ENCODE assay signal across 8 mouse cellular contexts in genomic region chr2:94405397-94406082, GRCm38 (mm10). TPM values are rescaled to one million over a fixed set of nuclear protein-coding genes. Genes with fewer than 3 reads are reported as not detected.
DNase-seq lines count a peak whose midpoint lies in the region; ATAC-seq lines count a peak whose summit lies in the region.

No protein-coding gene starts in this region.

- peak overlapping the region; percentile 93 for H3K4me3 ChIP-seq in liver, embryonic 15.5 days (replicated peaks)
- peak overlapping the region; percentile 93 for H3K4me3 ChIP-seq in neural tube, embryonic 12.5 days

- DNase-seq in cerebellum, adult 9-10 months, result peak; percentile 58
- DNase-seq in cerebellum, postnatal 10 days, result no peak
- peak; percentile 75 for DNase-seq in 416B (ENCODE audit: low read depth)
- peak; percentile 24 for DNase-seq in c-Kit-positive CD71-positive TER-119-negative erythroid progenitor cells, embryonic 14.5 days (ENCODE audit: low read depth)
- DNase-seq in gastrocnemius, postnatal 10 days, result no peak

- peak overlapping the region; percentile 93 for H3K9ac ChIP-seq in liver, embryonic 15.5 days
- H3K9ac ChIP-seq in neural tube, embryonic 12.5 days, result peak overlapping the region; percentile 86

- H3K9me3 ChIP-seq in liver, embryonic 15.5 days (replicated peaks), result no peaks in the 10 kb centered on the region
- H3K9me3 ChIP-seq in neural tube, embryonic 12.5 days, result no peaks in the 10 kb centered on the region

- H3K4me2 ChIP-seq in liver, embryonic 15.5 days, result peak overlapping the region; percentile 84
- H3K4me2 ChIP-seq in neural tube, embryonic 12.5 days (replicated peaks), result peak overlapping the region; percentile 82

- peaks cover 44% of the 10 kb centered on the region for H3K4me1 ChIP-seq in liver, embryonic 15.5 days (replicated peaks)
- H3K4me1 ChIP-seq in neural tube, embryonic 12.5 days, result peaks cover 23% of the 10 kb centered on the region

- peak; percentile 34 to 57 for ATAC-seq in hematopoietic stem cell, adult 5-6 weeks (replicated peaks in 1 of 2; ENCODE audit: insufficient read depth in 1 of 2, low FRiP score in 2 of 2, low TSS enrichment in 1 of 2, low read depth in 1 of 2, poor library complexity in 2 of 2, severe bottlenecking in 2 of 2)
- ATAC-seq in liver, embryonic 15.5 days (ENCODE audit: insufficient read depth), result no peak
- no peak; the same call in 1 of the 2 replicates for ATAC-seq in neural tube, embryonic 12.5 days (ENCODE audit: low FRiP score, low read depth)

- H3K36me3 ChIP-seq in liver, embryonic 15.5 days (replicated peaks), result peaks cover 4% of the 10 kb centered on the region; the same call in 1 of the 2 replicates
- H3K36me3 ChIP-seq in neural tube, embryonic 12.5 days, result peaks cover 3% of the 10 kb centered on the region; the same call in 1 of the 2 replicates

- H3K27me3 ChIP-seq in liver, embryonic 15.5 days, result no peaks in the 10 kb centered on the region
- H3K27me3 ChIP-seq in neural tube, embryonic 12.5 days (replicated peaks), result no peaks in the 10 kb centered on the region

- H3K27ac ChIP-seq in liver, embryonic 15.5 days (replicated peaks), result peak overlapping the region; percentile 87
- H3K27ac ChIP-seq in neural tube, embryonic 12.5 days, result peak overlapping the region; percentile 75

- 2% methylated on average over 21 of the region's 21 CpGs for WGBS in liver, embryonic 15.5 days (ENCODE audit: insufficient replicate concordance)
- WGBS in neural tube, embryonic 12.5 days, result 9% methylated on average over 21 of the region's 21 CpGs

RNA-seq across cellular contexts. Expression of gene Ttc17, which starts 0.9 kb away (rescaled TPM):
- 25.3 and 30.6 TPM in 2 replicates for total RNA-seq in hematopoietic stem cell, adult 5-6 weeks (2017)
- polyA plus RNA-seq in liver, embryonic 15.5 days (2015; fragmentation: Nextera tagmentation; extraction: Ambion mirVana), result 6.2 and 6.7 TPM in 2 replicates
- 15.1 and 15.8 TPM in 2 replicates for polyA plus RNA-seq in neural tube, embryonic 12.5 days (2016; fragmentation: Nextera tagmentation; extraction: Ambion mirVana)
- total RNA-seq in gastrocnemius, postnatal 10 days (2021), result 10 to 100 TPM; 16.9 to 20.9 TPM

RNA-seq across cellular contexts. Expression of gene Api5, which starts 32.4 kb away (rescaled TPM):
- total RNA-seq in hematopoietic stem cell, adult 5-6 weeks (2017), result 132 and 136 TPM in 2 replicates
- 73.4 and 77.9 TPM in 2 replicates for polyA plus RNA-seq in liver, embryonic 15.5 days (2015; fragmentation: Nextera tagmentation; extraction: Ambion mirVana)
- 164 and 170 TPM in 2 replicates for polyA plus RNA-seq in neural tube, embryonic 12.5 days (2016; fragmentation: Nextera tagmentation; extraction: Ambion mirVana)
- total RNA-seq in gastrocnemius, postnatal 10 days (2021), result 10 to 100 TPM; 26.0 to 30.6 TPM

Comparison
In these comparisons a context has a peak if more than half of its experiments do, and no peak if none do; other contexts are left out.
1. DNase-seq: peak in cerebellum, adult 9-10 months (single experiment), 416B (single experiment) and c-Kit-positive CD71-positive TER-119-negative erythroid progenitor cells, embryonic 14.5 days (single experiment); none in cerebellum, postnatal 10 days (0 of 2) and gastrocnemius, postnatal 10 days (single experiment).
2. ATAC-seq: peak in hematopoietic stem cell, adult 5-6 weeks (2 of 2); none in liver, embryonic 15.5 days (single experiment) and neural tube, embryonic 12.5 days (single experiment).